Mouse (Mus musculus) megakaryocyte, embryonic 14.5 days (primary cell): Measurements from ENCODE around the gene Zfp526.

Experiments used
- FLI1 ChIP-seq: IDR thresholded peaks from 2 replicates; pipeline ENCODE4 v1.6.1; 2012; ENCODE audit warnings: low read length, inconsistent platforms, mixed read lengths
- GATA1 ChIP-seq: IDR thresholded peaks from 3 replicates; pipeline ENCODE4 v1.6.1; 2012; ENCODE audit warnings: mixed read lengths, low read length, inconsistent platforms, borderline replicate concordance

DNA sequence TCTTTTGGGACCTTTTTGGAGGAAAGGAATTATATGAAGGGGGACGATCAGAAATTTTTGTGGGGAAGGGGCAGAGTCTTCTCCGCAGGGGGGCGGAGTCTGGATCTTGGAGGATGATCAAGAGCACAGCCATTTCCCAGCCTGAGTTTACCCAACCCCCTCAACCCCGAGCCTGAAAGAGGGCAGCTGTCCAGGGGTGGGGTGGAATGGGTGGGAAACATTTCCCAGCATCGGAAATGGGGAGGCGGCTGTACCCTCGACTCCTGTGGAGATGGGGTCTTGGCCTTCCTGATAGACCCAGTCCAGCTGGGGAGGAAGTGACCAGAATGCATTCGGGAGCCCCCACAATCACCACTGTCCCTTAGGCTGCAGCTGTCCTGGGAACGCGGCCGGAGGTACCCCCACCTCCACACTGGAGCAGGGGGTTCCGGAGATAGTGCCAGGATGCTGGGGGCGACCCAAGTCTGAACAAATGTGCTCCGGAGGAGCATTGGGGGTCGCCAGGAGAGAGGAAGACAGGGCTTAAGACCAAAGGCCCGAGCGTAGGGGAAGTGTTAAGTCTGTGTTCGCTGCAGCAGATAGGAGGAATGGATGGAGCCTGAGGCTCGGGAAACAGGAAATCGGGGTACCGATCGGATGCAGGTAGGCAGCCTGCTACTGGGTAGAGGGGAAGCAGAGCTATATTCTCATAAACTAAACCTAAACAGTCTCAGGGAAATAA lies 30.0 kb downstream of the Zfp526 start:
- TF ChIP-seq FLI1 (no peak), GATA1 (no peak)
